Mouse (Mus musculus) adrenal gland, postnatal 10 days (tissue): Measurements from ENCODE around the gene Slc7a14. TPM values are rescaled to one million over a fixed set of nuclear protein-coding genes. Genes with fewer than 3 reads are reported as not detected.

Source experiments
- DNase-seq: peaks from one replicate; pipeline ENCODE4 v3.0.0; 2021; ENCODE audit warnings: mixed read lengths
- total RNA-seq, 2 experiments: library from RNA; stranded (reverse); gene quantifications; 2 replicates each; pipeline ENCODE4 v1.2.3; 2021

Gene Slc7a14
- total RNA-seq, 2 experiments from 2014 or later = 4.5 to 7.8 TPM

- DNase-seq = no peak
Observed at GRCm38 (mm10) chr3:31208458-31208994, 101.7 kb downstream of the Slc7a14 start.

- peak; percentile 31 for DNase-seq
Observed at GRCm38 (mm10) chr3:31208046-31208445, 102.1 kb downstream of the Slc7a14 start.

- DNase-seq = no peak
Observed at GRCm38 (mm10) chr3:31205167-31205566, 105.0 kb downstream of the Slc7a14 start.

GRCm38 (mm10) chr3:31203947-31204346 is 106.2 kb downstream of the Slc7a14 start:
- no peak for DNase-seq

GRCm38 (mm10) chr3:31199162-31199877 is 110.9 kb downstream of the Slc7a14 start:
- DNase-seq = no peak

- no peak for DNase-seq
Observed at GRCm38 (mm10) chr3:31191402-31191801, 118.8 kb downstream of the Slc7a14 start.

- DNase-seq = no peak
Observed at GRCm38 (mm10) chr3:31190342-31190741, 119.8 kb downstream of the Slc7a14 start.

GRCm38 (mm10) chr3:31166365-31166871 is 143.8 kb downstream of the Slc7a14 start:
- DNase-seq = no peak

- DNase-seq = no peak
Observed at GRCm38 (mm10) chr3:31165803-31166202, 144.4 kb downstream of the Slc7a14 start.

- no peak for DNase-seq
Observed at GRCm38 (mm10) chr3:31162860-31163259, 147.3 kb downstream of the Slc7a14 start.

GRCm38 (mm10) chr3:31161336-31161735 is 148.8 kb downstream of the Slc7a14 start:
- no peak for DNase-seq

- DNase-seq = no peak
Observed at GRCm38 (mm10) chr3:31160046-31160445, 150.1 kb downstream of the Slc7a14 start.

GRCm38 (mm10) chr3:31157776-31158175 is 152.4 kb downstream of the Slc7a14 start:
- DNase-seq = no peak

GRCm38 (mm10) chr3:31156126-31156525 is 154.1 kb downstream of the Slc7a14 start:
- no peak for DNase-seq

Other genes with a start within 250 kb of the Slc7a14 start
- 10 to 100 TPM; 37.7 to 53.8 TPM for gene Skil, start 215.3 kb downstream of the Slc7a14 start, total RNA-seq
- 10 to 100 TPM; 15.7 to 16.8 TPM for gene Cldn11, start 160.5 kb downstream of the Slc7a14 start, total RNA-seq